Mouse (Mus musculus): ENCODE results near the gene Hormad2. TPM values are rescaled to one million over a fixed set of nuclear protein-coding genes. Genes with fewer than 3 reads are reported as not detected.
A peak's percentile ranks its signal among the peaks of the same experiment; 100 is the strongest.

Hormad2 gene
- total and polyA plus RNA-seq, 3 experiments: not detected

GRCm38 (mm10) chr11:4298615-4299014, 142.3 kb downstream of the Hormad2 start (continued):
- TF ChIP-seq MAFK (IDR thresholded peaks at IDR 0.05; ENCODE audit: insufficient replicate concordance, low read length) (peak; percentile 61; the same call in 1 of the 2 replicates), CTCF (conservative IDR thresholded peaks at IDR 0.05 in 1 of 2, IDR thresholded peaks at IDR 0.05 in 1 of 2; ENCODE audit: low read depth in 2 of 2, low read length in 2 of 2) (peak in 1 of 2 experiments; percentile 34; a peak in 2 of 4 replicates), POLR2A (IDR thresholded peaks at IDR 0.05; ENCODE audit: low read depth, low read length) (no peak)

GRCm38 (mm10) chr11:4297753-4298152, 143.2 kb downstream of the Hormad2 start:
- Histone ChIP-seq H3K36me3 (replicated peaks in 1 of 2; ENCODE audit: control insufficient read depth in 1 of 2, insufficient read depth in 1 of 2, low read length in 1 of 2) (no peaks in the 10 kb centered on the region), H3K27ac (ENCODE audit: insufficient read depth, low read depth) (no peak overlapping the region), H3K27me3 (replicated peaks) (no peaks in the 10 kb centered on the region), H3K4me1 (ENCODE audit: control insufficient read depth in 1 of 2, insufficient read depth in 2 of 2) (peaks cover 41 to 79% of the 10 kb centered on the region in 2 experiments), H3K4me2 (ENCODE audit: insufficient read depth, low read depth, poor library complexity, severe bottlenecking) (no peak overlapping the region), H3K9me3 (replicated peaks; ENCODE audit: low read length) (no peaks in the 10 kb centered on the region), H3K79me2 (replicated peaks; ENCODE audit: control insufficient read depth, extremely low read depth, insufficient read depth, poor library complexity, severe bottlenecking) (no peaks in the 10 kb centered on the region), H3K9ac (ENCODE audit: insufficient read depth, low read depth) (no peak overlapping the region), H3K4me3 (replicated peaks in 1 of 3; ENCODE audit: low read depth in 2 of 3, low read length in 2 of 3, poor library complexity in 1 of 3) (no peak overlapping the region)
- no peak for DNase-seq (ENCODE audit: extremely low read depth)
- in situ Hi-C loops (cut with MboI; ENCODE audit: low pct_ligation_motif_present, low pct_unique_long_range_greater_than_20kb, low sequenced_read_pairs) (loop anchor here (5.0 kb wide), 1 partner anchor 50 kb away; no protein-coding TSS in a partner anchor), dilution Hi-C loops (cut with MboI; ENCODE audit: extremely low pct_ligation_motif_present, extremely low pct_unique_long_range_greater_than_20kb, low sequenced_read_pairs) (no loop called here)
- TF ChIP-seq CHD2 (IDR thresholded peaks at IDR 0.05; ENCODE audit: low read length) (no peak), NELFE (IDR thresholded peaks at IDR 0.05; ENCODE audit: low read depth, low read length) (no peak), EP300 (IDR thresholded peaks at IDR 0.05; ENCODE audit: low read length) (peak; percentile 34; the same call in 1 of the 2 replicates), SIN3A (IDR thresholded peaks at IDR 0.05; ENCODE audit: low read length) (no peak), JUN (IDR thresholded peaks at IDR 0.05; ENCODE audit: insufficient read depth, low read depth, low read length) (no peak), E2F4 (IDR thresholded peaks at IDR 0.05; ENCODE audit: insufficient replicate concordance, low read depth, low read length) (no peak), ETS1 (conservative IDR thresholded peaks at IDR 0.05; ENCODE audit: low read depth, low read length) (peak; percentile 89), ZC3H11A (IDR thresholded peaks at IDR 0.05; ENCODE audit: low read depth, low read length) (no peak), NRF1 (IDR thresholded peaks at IDR 0.05; ENCODE audit: low read depth, low read length) (no peak), KAT2A (IDR thresholded peaks at IDR 0.05; ENCODE audit: insufficient replicate concordance, low read length) (no peak), TCF12 (IDR thresholded peaks at IDR 0.05; ENCODE audit: low read depth, low read length) (0 out of 2 replicates have a peak, but pooled peaks have one; percentile 23), HCFC1 (IDR thresholded peaks at IDR 0.05; ENCODE audit: low read depth, low read length) (no peak), JUND (conservative IDR thresholded peaks at IDR 0.05; ENCODE audit: low read depth, low read length) (no peak), SMC3 (IDR thresholded peaks at IDR 0.05; ENCODE audit: low read depth, low read length) (no peak)

GRCm38 (mm10) chr11:4296610-4297275, 144.2 kb downstream of the Hormad2 start:
- Histone ChIP-seq H3K79me2 (replicated peaks; ENCODE audit: control insufficient read depth, extremely low read depth, insufficient read depth, poor library complexity, severe bottlenecking) (no peaks in the 10 kb centered on the region), H3K9me3 (replicated peaks; ENCODE audit: low read length) (no peaks in the 10 kb centered on the region), H3K4me2 (ENCODE audit: insufficient read depth, low read depth, poor library complexity, severe bottlenecking) (no peak overlapping the region), H3K4me1 (ENCODE audit: control insufficient read depth in 1 of 2, insufficient read depth in 2 of 2) (peaks cover 39 to 69% of the 10 kb centered on the region in 2 experiments), H3K36me3 (replicated peaks in 1 of 2; ENCODE audit: control insufficient read depth in 1 of 2, insufficient read depth in 1 of 2, low read length in 1 of 2) (no peaks in the 10 kb centered on the region), H3K27ac (ENCODE audit: insufficient read depth, low read depth) (no peak overlapping the region), H3K9ac (ENCODE audit: insufficient read depth, low read depth) (no peak overlapping the region), H3K4me3 (replicated peaks in 1 of 3; ENCODE audit: low read depth in 2 of 3, low read length in 2 of 3, poor library complexity in 1 of 3) (no peak overlapping the region), H3K27me3 (replicated peaks) (no peaks in the 10 kb centered on the region)
- in situ Hi-C loops (cut with MboI; ENCODE audit: low pct_ligation_motif_present, low pct_unique_long_range_greater_than_20kb, low sequenced_read_pairs) (loop anchor here (5.0 kb wide), 1 partner anchor 51 kb away; no protein-coding TSS in a partner anchor), dilution Hi-C loops (cut with MboI; ENCODE audit: extremely low pct_ligation_motif_present, extremely low pct_unique_long_range_greater_than_20kb, low sequenced_read_pairs) (no loop called here)
- no peak for DNase-seq (ENCODE audit: extremely low read depth)
- TF ChIP-seq MXI1 (IDR thresholded peaks at IDR 0.05; ENCODE audit: low read depth, low read length): no peak
- TF ChIP-seq UBTF (IDR thresholded peaks at IDR 0.05; ENCODE audit: low read depth, low read length): no peak
- no peak for TF ChIP-seq POLR2A (IDR thresholded peaks at IDR 0.05; ENCODE audit: low read depth, low read length)
- no peak for TF ChIP-seq SMC3 (IDR thresholded peaks at IDR 0.05; ENCODE audit: low read depth, low read length)
- TF ChIP-seq MAFK (IDR thresholded peaks at IDR 0.05; ENCODE audit: insufficient replicate concordance, low read length): no peak
- TF ChIP-seq KAT2A (IDR thresholded peaks at IDR 0.05; ENCODE audit: insufficient replicate concordance, low read length): no peak
- TF ChIP-seq RAD21 (IDR thresholded peaks at IDR 0.05; ENCODE audit: low read depth, low read length): no peak
- no peak for TF ChIP-seq E2F4 (IDR thresholded peaks at IDR 0.05; ENCODE audit: insufficient replicate concordance, low read depth, low read length)
- peak; percentile 87 for TF ChIP-seq ETS1 (conservative IDR thresholded peaks at IDR 0.05; ENCODE audit: low read depth, low read length)
- TF ChIP-seq TBP (conservative IDR thresholded peaks at IDR 0.05; ENCODE audit: low read depth, low read length): no peak
- TF ChIP-seq RCOR1 (conservative IDR thresholded peaks at IDR 0.05; ENCODE audit: low read depth, low read length): no peak
- TF ChIP-seq BHLHE40 (IDR thresholded peaks at IDR 0.05; ENCODE audit: low read depth, low read length): peak; percentile 77
- no peak for TF ChIP-seq CHD2 (IDR thresholded peaks at IDR 0.05; ENCODE audit: low read length)
- TF ChIP-seq JUN (IDR thresholded peaks at IDR 0.05; ENCODE audit: insufficient read depth, low read depth, low read length): no peak
- no peak for TF ChIP-seq JUND (conservative IDR thresholded peaks at IDR 0.05; ENCODE audit: low read depth, low read length)
- TF ChIP-seq USF2 (conservative IDR thresholded peaks at IDR 0.05; ENCODE audit: low read depth, low read length): no peak
- 0 out of 2 replicates have a peak, but pooled peaks have one; percentile 25 for TF ChIP-seq TCF12 (IDR thresholded peaks at IDR 0.05; ENCODE audit: low read depth, low read length)
- no peak for TF ChIP-seq ZMIZ1 (IDR thresholded peaks at IDR 0.05; ENCODE audit: low read depth, low read length)
- no peak for TF ChIP-seq ZNF384 (IDR thresholded peaks at IDR 0.05; ENCODE audit: low read depth, low read length)
- TF ChIP-seq ZKSCAN1 (IDR thresholded peaks at IDR 0.05; ENCODE audit: borderline replicate concordance, low read depth, low read length): no peak

All from CH12.LX (cell line).